Mouse (Mus musculus) frontal cortex, adult (tissue): ENCODE results near the gene Alkbh4.

Source experiments
- ATAC-seq: cut with Nextera tagmentation; 2 replicates; pipeline ENCODE4 v1.9.2; 2017; ENCODE audit warnings: mild to moderate bottlenecking, moderate library complexity, mixed read lengths; ENCODE audit not compliant: low TSS enrichment

Gene Alkbh4

DNA sequence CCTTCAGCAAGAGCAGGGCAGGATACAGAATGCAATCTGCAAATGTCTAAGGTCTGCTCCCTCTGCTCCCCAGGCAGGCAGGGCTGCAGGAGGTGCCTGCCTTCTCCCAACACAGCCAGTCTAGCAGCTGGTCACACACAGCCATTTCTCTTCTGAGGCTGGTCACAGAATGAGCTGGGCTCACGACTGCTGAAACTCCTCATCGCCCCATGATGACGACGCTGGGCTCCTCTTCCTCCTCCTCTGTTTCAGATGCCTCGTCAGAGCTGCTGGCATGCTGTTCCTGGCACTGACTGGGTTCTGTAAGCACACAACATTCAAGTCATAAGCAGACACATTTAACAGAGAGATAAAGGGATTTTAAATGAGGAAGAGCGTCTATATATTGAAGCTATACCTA lies 45.3 kb downstream of the Alkbh4 start:
- peak; percentile 60; the same call in 1 of the 2 replicates for ATAC-seq

- peak; percentile 82 for ATAC-seq
Measured at GRCm38 (mm10) chr5:136182049-136182448, 46.1 kb downstream of the Alkbh4 start.

DNA sequence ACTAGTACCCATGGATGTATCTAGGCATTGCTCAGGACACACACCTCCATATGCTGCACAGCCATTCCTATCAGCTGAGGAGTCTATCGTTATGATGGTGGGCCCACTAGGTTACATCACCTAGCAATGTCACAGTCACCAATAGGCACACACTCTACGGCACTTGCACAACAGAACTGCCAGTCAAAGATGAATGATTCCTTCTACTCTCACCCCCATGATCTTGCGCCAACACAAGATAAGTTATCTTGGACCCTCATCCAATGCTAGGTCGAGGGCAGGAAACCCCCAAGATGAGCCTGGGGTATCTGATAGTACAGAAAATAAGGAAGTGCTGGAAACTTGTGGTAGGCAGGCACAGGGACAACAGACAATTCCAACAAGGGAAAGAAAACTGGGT lies 46.9 kb downstream of the Alkbh4 start:
- no peak for ATAC-seq

- no peak for ATAC-seq
Measured at GRCm38 (mm10) chr5:136183766-136184165, 47.8 kb downstream of the Alkbh4 start.

DNA sequence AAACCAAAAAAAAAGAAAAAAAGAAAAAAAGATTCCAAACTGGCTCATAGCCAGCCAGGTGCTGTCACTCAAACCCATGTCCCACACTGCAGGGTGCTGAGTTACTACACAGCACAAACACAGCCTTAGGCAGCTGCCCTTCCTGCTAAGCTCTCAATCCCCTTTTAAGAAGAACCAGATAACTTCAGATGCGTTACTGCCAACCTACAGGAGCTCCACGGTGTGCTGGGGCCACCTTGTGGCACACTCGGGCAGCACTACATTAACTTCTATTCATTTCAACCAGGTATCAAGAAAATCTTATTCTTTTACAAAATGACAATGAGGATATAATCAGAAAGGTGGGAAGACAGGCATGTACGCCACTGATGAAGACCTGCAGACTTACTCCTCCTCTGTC lies 50.8 kb downstream of the Alkbh4 start:
- ATAC-seq: 0 out of 2 replicates have a peak, but pooled peaks have one; percentile 35
